Mouse (Mus musculus) left cerebral cortex, postnatal 25 days (tissue): ENCODE measurements around the gene Kat2a. TPM values are rescaled to one million over a fixed set of nuclear protein-coding genes. Genes with fewer than 3 reads are reported as not detected.
"Not testable (repeated sequence)": the region's sequence is repeated elsewhere in the genome, so short reads cannot be mapped to it uniquely, and the experiment has no call there.

ENCODE experiments used
- DNase-seq, 2 experiments: peaks; one replicate each; pipeline ENCODE4 v3.0.0; 2022; ENCODE audit warnings: low spot score in 2 of 2, mixed read lengths in 1 of 2
- intact Hi-C: fragments of 180-260 bp; cut with DNase I; formaldehyde crosslinking; loops from one replicate; pipeline ENCODE4 v1.15.1; 2025
- total RNA-seq, 2 experiments: library from RNA; stranded (reverse); gene quantifications; 2 replicates each; pipeline ENCODE4 v1.2.3; 2021

The Kat2a gene
- total RNA-seq, 2 experiments from 2014 or later, result 58.9 to 59.4 TPM

- intact Hi-C loops, result no loop called here
- DNase-seq, result no peak
Measured at GRCm38 (mm10) chr11:100690389-100690788, 21.9 kb downstream of the Kat2a start.

GRCm38 (mm10) chr11:100688443-100688842 lies 23.8 kb downstream of the Kat2a start:
- DNase-seq, result no peak
- intact Hi-C loops, result no loop called here

GRCm38 (mm10) chr11:100687265-100687664 lies 25.0 kb downstream of the Kat2a start:
- intact Hi-C loops, result no loop called here
- DNase-seq, result no peak

- DNase-seq, result no peak
- intact Hi-C loops, result no loop called here
Measured at GRCm38 (mm10) chr11:100685371-100685770, 26.9 kb downstream of the Kat2a start.

DNA sequence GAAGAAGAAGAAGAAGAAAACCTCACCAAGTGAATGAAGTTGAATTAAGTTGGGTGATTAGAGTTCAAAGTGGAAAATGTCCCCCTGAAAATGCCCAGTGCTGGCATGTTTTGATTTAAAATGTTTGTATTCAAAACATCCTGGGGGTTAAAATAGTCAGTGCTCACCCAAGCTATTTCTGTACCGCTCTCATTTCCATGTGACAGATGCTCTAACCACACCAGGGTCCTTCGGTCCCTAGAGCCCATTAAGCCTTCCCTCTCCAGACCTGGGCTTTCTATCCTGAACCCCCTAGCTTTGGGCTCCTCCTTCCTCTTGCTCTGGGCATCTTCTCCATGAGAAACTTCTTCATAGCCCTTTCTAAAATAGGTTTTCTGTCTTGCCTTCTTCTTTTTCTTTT lies 28.2 kb downstream of the Kat2a start:
- no peak for DNase-seq
- intact Hi-C loops, result no loop called here

DNA sequence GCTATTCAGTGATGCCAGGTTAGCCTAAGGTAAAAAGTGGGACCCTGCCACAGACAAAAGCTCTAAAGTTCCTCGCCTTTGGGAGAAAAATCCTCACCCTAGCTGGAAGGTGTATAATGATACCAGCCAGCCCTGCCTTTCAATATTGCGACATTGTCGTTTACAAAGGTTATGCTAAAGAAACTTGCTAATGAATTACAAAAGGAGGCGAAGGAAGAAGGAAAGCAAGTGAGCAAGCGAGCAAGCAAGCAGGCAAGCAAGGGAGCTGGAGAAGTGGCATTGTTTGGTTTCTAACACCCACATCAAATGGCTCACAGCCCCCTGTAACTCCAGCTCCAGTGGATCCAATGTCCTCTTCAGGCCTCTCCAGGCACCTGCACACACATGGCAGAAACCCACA lies 29.7 kb downstream of the Kat2a start:
- no peak for DNase-seq
- intact Hi-C loops, result no loop called here

DNA sequence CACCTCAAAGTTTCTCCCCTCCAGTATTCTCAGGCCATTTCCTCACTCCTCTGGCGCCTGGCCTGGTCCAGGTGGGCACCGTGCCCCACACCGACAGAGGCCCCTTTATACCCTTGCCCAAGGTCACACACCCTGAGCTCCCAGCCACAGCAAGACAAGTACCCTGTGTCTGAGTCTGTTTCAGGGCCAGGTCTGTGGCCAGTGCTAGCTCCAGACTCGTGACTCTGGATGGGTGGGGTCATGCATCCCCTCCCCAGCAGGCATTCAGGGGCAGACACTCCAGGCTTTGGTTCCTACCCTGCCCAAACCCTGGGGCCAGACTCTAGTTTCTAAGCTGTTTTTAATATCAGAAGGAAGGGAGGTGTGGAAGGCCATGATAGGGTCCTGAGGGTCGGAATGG lies 30.4 kb downstream of the Kat2a start:
- intact Hi-C loops, result no loop called here
- no peak for DNase-seq

- peak; percentile 24 to 53 for DNase-seq
- intact Hi-C loops, result no loop called here
Measured at GRCm38 (mm10) chr11:100677810-100678209, 34.5 kb downstream of the Kat2a start.

DNA sequence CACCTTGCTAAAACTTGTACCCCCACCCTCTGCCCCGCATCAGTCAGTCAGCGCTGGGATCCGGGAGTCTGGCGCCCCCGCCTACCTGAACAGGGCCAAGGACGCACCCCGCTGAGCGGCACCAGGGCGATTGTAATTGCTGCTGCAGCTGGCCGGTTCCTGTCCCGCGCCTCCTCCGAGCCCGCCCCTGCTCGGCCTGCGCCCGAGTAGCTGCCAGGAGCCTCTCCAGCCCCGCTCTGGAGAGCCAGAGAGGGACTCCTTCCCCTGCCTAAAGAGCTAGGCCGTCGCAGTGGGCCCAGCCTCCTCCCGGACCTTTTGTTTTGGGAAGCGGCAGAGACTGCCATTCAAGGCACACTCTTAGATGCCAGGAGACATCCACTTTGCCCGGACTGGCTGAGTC lies 39.1 kb downstream of the Kat2a start:
- DNase-seq, result no peak
- intact Hi-C loops, result no loop called here

DNA sequence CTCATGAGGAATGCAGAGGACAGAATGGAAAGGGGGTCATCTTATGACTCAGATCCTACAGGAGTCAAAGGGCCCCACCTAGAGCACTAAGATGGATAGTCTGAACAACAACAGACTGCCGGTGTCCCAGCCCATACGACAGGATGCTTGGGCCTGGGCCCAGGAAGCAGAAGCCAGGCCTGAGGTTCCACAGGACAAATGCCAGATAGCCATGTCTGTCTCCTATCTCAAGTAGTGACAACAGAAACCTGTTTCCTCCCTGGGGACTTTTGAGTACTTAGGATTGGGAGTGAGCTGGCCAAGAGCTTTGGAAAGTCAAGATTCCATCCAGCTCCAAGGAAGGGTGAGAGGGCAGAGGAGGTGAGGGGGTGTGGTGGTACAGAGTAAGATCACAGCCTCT lies 40.3 kb downstream of the Kat2a start:
- DNase-seq, result no peak
- intact Hi-C loops, result no loop called here

DNA sequence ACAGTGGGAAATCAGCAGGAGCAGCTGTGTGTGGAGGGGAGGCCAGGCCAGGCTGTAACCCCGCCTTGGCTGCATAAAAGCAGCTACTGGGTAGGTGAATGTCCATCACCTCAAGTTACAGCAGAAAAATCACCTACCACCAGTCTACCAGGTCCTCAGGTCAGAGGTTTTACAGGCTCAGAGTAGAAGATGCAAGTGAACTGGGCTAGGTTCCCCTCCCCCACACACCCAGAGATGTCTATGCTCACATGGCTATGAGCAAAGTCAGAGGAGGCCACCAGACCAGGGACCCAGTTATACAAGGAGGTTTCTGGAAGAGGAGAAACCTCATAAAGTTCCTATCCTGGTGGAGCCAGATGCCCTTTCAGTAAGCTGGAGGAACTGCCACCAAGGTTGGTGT lies 41.2 kb downstream of the Kat2a start:
- no peak for DNase-seq
- intact Hi-C loops, result no loop called here

- intact Hi-C loops, result no loop called here
- DNase-seq, result no peak
Measured at GRCm38 (mm10) chr11:100659806-100660205, 52.5 kb downstream of the Kat2a start.

DNA sequence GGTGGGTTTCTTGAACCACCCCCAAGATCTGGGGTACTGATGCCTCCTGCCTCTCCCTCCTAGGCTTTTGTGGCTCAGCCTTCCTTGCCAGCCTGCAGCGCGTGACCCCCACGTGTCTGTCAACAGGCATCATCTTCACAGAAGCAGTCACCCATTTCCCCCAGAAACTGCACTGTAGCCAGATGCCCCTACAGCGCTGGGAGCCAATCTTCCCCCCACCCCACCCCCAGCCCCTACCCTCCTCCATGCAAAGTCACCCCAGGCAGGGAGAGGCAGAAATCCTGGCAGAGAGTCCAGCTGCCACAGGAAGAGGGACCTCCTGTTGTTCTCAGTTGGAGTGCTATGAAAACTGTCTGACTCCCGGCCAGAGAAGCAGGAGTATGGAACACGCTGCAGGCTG lies 55.8 kb downstream of the Kat2a start:
- DNase-seq, result no peak
- intact Hi-C loops, result no loop called here

- DNase-seq, intact Hi-C loops: not testable (repeated sequence)
Measured at GRCm38 (mm10) chr11:100655589-100655988, 56.7 kb downstream of the Kat2a start.

Other genes with a start within 250 kb of the Kat2a start
- gene Klhl11, start 239.7 kb downstream of the Kat2a start, total RNA-seq, result 100 to 1,000 TPM in 1 of 2 experiments, 10 to 100 TPM in 1; 97.7 to 102 TPM
- gene Acly, start 184.5 kb downstream of the Kat2a start, total RNA-seq, result 100 to 1,000 TPM; 114 to 124 TPM
- 1 to 10 TPM in 1 of 2 experiments, under 1 TPM in 1; 0.55 to 1.3 TPM for gene Ttc25, start 166.9 kb downstream of the Kat2a start, total RNA-seq
- 100 to 1,000 TPM; 207 to 230 TPM for gene Cnp, start 137.6 kb downstream of the Kat2a start, total RNA-seq
- gene Nkiras2, start 93.2 kb downstream of the Kat2a start, total RNA-seq, result 10 to 100 TPM; 13.7 to 14.7 TPM
- 100 to 1,000 TPM; 231 to 258 TPM for gene Dnajc7, start 92.3 kb downstream of the Kat2a start, total RNA-seq
- gene Zfp385c, start 20.0 kb downstream of the Kat2a start, total RNA-seq, result under 1 TPM; 0.16 to 0.30 TPM
- 1 to 10 TPM; 1.9 to 2.6 TPM for gene Dhx58, start 8.2 kb downstream of the Kat2a start, total RNA-seq
- gene Hspb9, start 1.4 kb upstream of the Kat2a start, total RNA-seq, result not detected
- 100 to 1,000 TPM; 152 to 158 TPM for gene Rab5c, start 25.8 kb upstream of the Kat2a start, total RNA-seq
- 10 to 100 TPM; 10.2 to 16.6 TPM for gene Kcnh4, start 47.5 kb upstream of the Kat2a start, total RNA-seq
- gene Hcrt, start 50.5 kb upstream of the Kat2a start, total RNA-seq, result 10 to 100 TPM in 1 of 2 experiments, not detected in 1; 27.1 TPM
- 1 to 10 TPM; 6.3 to 9.7 TPM for gene Ghdc, start 58.5 kb upstream of the Kat2a start, total RNA-seq
- gene Stat5b, start 138.3 kb upstream of the Kat2a start, total RNA-seq, result 10 to 100 TPM; 20.1 to 23.1 TPM
- gene Stat5a, start 146.9 kb upstream of the Kat2a start, total RNA-seq, result 1 to 10 TPM; 2.1 to 2.2 TPM
- gene Stat3, start 227.1 kb upstream of the Kat2a start, total RNA-seq, result 10 to 100 TPM; 44.1 to 45.0 TPM